Mouse (Mus musculus): ENCODE data around the gene Gtf3c2.

- no peak for TF ChIP-seq MAFK (IDR thresholded peaks at IDR 0.05; ENCODE audit: insufficient read depth, low read depth, low read length)
- TF ChIP-seq ZNF384 (IDR thresholded peaks at IDR 0.05; ENCODE audit: low read depth, low read length) = no peak
- no peak for TF ChIP-seq CHD2 (IDR thresholded peaks at IDR 0.05; ENCODE audit: low read depth, low read length)
- no peak for TF ChIP-seq HCFC1 (IDR thresholded peaks at IDR 0.05; ENCODE audit: borderline replicate concordance, insufficient read depth, low read length)
Observed at GRCm38 (mm10) chr5:31202933-31203332, 23.0 kb upstream of the Gtf3c2 start.

Data from ES-E14 (cell line).